Mouse (Mus musculus): ENCODE measurements around the gene Iqcm.
"Not testable (repeated sequence)": the region's sequence is repeated elsewhere in the genome, so short reads cannot be mapped to it uniquely, and the experiment has no call there.

Gene Iqcm

DNA sequence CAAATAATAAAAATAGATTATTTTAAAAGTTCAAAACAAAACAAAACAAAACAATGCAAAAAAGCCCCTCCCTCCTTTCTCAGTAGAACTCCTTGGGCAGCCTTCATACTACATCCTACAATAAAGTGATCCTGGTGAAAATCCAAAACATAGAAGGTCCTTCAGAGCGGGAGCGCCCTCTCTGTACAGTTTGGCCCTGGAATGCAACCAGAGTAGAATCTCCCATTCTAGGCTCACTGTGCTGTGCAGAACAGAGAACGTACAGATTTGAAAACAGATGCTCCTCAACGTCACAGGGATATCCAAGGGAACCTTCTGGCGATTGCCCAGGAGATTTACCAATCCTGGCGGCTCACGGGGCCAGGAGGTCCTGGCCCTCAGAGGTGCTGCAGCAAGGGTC, at the start of gene Iqcm:
Gene Iqcm (plus strand): TSS at position 301 of the 400 bp plus-strand sequence.
- no peak for DNase-seq

- DNase-seq = no peak
These were observed 42.0 kb upstream of the Iqcm start, which contains the start of gene Gm10358 for GRCm38 (mm10) chr8:75406489-75406888. TSS of gene Gm10358 (minus strand) at chr8:75406589.

DNA sequence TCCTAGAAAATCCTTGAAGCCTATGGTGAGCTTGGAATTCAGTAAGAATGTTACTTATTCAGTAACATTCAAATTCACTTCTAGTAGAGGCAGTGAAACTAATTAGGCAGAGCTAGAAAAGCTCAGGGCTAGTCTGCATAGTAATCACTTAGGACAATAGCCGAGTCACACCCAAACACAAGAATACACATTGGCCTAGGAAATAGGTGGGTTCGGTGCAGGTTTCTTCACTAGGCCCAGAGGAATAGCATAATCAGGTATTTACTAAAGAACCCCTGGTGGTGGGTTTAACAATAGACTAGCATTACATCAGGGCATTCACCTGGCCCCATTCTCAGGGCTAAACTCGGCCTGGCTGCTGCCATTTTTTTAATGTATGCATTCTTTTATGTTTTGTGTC, 32.8 kb upstream of the Iqcm start:
- DNase-seq = not testable (repeated sequence)

GRCm38 (mm10) chr8:75476756-75477155, 28.3 kb downstream of the Iqcm start:
- DNase-seq = no peak

GRCm38 (mm10) chr8:75489035-75489678, 40.7 kb downstream of the Iqcm start:
- DNase-seq = no peak

- DNase-seq = no peak
These were observed 60.8 kb downstream of the Iqcm start for GRCm38 (mm10) chr8:75509299-75509698.

GRCm38 (mm10) chr8:75513786-75514185, 65.3 kb downstream of the Iqcm start:
- no peak for DNase-seq

DNA sequence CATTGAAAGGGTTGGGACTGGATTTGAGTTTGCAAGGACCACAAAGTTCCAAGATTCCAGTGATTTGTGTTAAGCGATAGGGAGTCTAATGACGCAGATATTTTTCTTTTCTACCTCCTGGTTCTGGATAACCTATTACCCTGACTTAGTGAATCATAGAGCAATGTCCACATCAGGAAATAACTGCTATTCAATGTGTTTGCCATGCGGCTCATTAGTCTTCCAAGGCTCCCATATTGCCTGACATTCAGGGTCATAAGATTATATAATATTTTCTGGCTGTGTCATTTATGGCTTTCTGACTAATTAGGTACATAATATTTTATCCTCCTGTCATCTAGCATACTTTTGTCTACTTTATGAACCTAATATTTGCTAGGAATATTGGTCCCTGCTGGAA, 100.8 kb downstream of the Iqcm start:
- DNase-seq = no peak

- DNase-seq = no peak
These were observed 147.8 kb downstream of the Iqcm start for GRCm38 (mm10) chr8:75596281-75596680.

GRCm38 (mm10) chr8:75642958-75643357, 194.5 kb downstream of the Iqcm start:
- no peak for DNase-seq

DNA sequence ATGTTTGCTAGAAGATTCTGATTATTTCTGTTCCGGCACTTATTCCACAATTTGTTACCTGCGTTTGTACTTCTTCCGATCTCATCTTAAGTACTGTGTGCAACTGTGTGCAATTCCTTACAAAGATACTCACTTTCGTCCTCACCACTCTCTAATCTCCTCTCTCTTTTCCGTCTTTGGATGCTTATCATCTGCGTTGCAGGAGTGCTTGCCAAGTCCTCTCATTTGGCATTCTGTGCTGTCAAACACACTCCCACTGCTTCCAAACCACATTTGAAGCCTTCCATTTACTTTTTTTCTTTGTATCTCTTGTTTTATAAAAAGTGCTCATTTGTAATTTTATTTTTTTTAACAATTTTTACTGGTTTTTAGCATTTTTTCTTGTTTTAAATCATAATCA, 210.8 kb downstream of the Iqcm start:
- DNase-seq = no peak

GRCm38 (mm10) chr8:75746561-75746960, 298.1 kb downstream of the Iqcm start:
- DNase-seq = no peak

- no peak for DNase-seq
These were observed 307.1 kb downstream of the Iqcm start for GRCm38 (mm10) chr8:75755596-75755995.

GRCm38 (mm10) chr8:75828468-75829132, 380.1 kb downstream of the Iqcm start:
- DNase-seq = no peak

- DNase-seq = no peak
These were observed 386.8 kb downstream of the Iqcm start for GRCm38 (mm10) chr8:75835245-75835644.

- no peak for DNase-seq
These were observed 469.3 kb downstream of the Iqcm start for GRCm38 (mm10) chr8:75917603-75918344.

GRCm38 (mm10) chr8:75949166-75949565, 500.7 kb downstream of the Iqcm start:
- no peak for DNase-seq

DNA sequence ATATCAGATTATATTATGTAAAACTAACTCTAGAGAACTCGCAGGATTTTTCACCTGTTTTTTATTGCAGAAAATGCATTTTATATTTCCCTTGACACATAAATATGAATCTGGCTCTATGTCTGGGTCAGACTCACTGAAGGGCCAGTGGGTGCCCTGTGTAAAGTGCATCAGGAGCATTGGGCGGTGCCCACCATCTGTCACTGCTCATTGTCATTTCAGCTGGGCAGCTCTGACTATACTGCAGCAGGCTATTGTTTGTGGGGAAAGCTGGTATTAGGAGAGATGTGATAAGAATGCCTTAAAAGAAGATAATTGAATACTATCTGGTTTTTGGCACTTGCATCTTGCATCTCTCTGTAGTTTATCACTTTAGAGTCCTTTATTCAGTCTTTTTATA, 507.5 kb downstream of the Iqcm start:
- DNase-seq = no peak

GRCm38 (mm10) chr8:76018501-76018900, 570.0 kb downstream of the Iqcm start:
- no peak for DNase-seq

Measured in thymus, postnatal 14 days (tissue).